In genomic region chr10:67284761-67285175, GRCm38 (mm10) we compare ENCODE assay signal across 7 mouse cellular contexts. TPM values are rescaled to one million over a fixed set of nuclear protein-coding genes. Genes with fewer than 3 reads are reported as not detected.
A peak's percentile ranks its signal among the peaks of the same experiment; 100 is the strongest.
DNase-seq lines count a peak whose midpoint lies in the region; ATAC-seq and TF ChIP-seq lines count a peak whose summit lies in the region.

No protein-coding gene starts in this region.

- peaks cover 6% of the 10 kb centered on the region; the same call in 1 of the 2 replicates for H3K4me1 ChIP-seq in lung, embryonic 14.5 days (ENCODE audit: insufficient read depth)
- H3K4me1 ChIP-seq in embryonic fibroblast, embryonic 13.5 days (ENCODE audit: control insufficient read depth, insufficient read depth, low read length): peaks cover 18% of the 10 kb centered on the region
- peaks cover 12% of the 10 kb centered on the region; the same call in 1 of the 2 replicates for H3K4me1 ChIP-seq in stomach, embryonic 14.5 days (ENCODE audit: control insufficient read depth, insufficient read depth, low read length)

- peak overlapping the region; percentile 79 for H3K27ac ChIP-seq in lung, embryonic 14.5 days (ENCODE audit: low read depth)
- peak overlapping the region; percentile 67 for H3K27ac ChIP-seq in embryonic fibroblast, embryonic 13.5 days (ENCODE audit: insufficient read depth, low read length)
- peak overlapping the region; percentile 46 for H3K27ac ChIP-seq in macrophage
- H3K27ac ChIP-seq in stomach, embryonic 14.5 days (ENCODE audit: low read length): peak overlapping the region; percentile 77; the same call in 1 of the 2 replicates

- H3K27me3 ChIP-seq in lung, embryonic 14.5 days (ENCODE audit: insufficient read depth, low read length): no peaks in the 10 kb centered on the region
- no peaks in the 10 kb centered on the region for H3K27me3 ChIP-seq in stomach, embryonic 14.5 days (ENCODE audit: control insufficient read depth, insufficient read depth, low read length)

- under 1% methylated on average over 29 of the region's 41 CpGs for WGBS in lung, embryonic 14.5 days
- 2% methylated on average over 25 of the region's 41 CpGs for WGBS in macrophage (ENCODE audit: missing documents)
- under 1% methylated on average over 34 of the region's 41 CpGs for WGBS in stomach, embryonic 14.5 days

- no peak for TF ChIP-seq POLR2A in embryonic fibroblast, embryonic 13.5 days (IDR thresholded peaks at IDR 0.05; ENCODE audit: low read depth, low read length)

- peaks cover 52% of the 10 kb centered on the region for H3K79me2 ChIP-seq in macrophage (ENCODE audit: inconsistent target)

- peak overlapping the region; percentile 91 for H3K4me3 ChIP-seq in lung, embryonic 14.5 days (ENCODE audit: low read depth, low read length)
- peak overlapping the region; percentile 76 for H3K4me3 ChIP-seq in embryonic fibroblast, embryonic 13.5 days (ENCODE audit: insufficient read depth, low read length)
- H3K4me3 ChIP-seq in macrophage (ENCODE audit: inconsistent target): peak overlapping the region; percentile 72
- peak overlapping the region; percentile 84 for H3K4me3 ChIP-seq in stomach, embryonic 14.5 days (ENCODE audit: low read depth, low read length)

- H3K4me2 ChIP-seq in lung, embryonic 14.5 days: peak overlapping the region; percentile 77
- H3K4me2 ChIP-seq in stomach, embryonic 14.5 days (replicated peaks; ENCODE audit: low read depth, low read length): peak overlapping the region; percentile 87

- peak overlapping the region; percentile 87 for H3K9ac ChIP-seq in lung, embryonic 14.5 days
- peak overlapping the region; percentile 89 for H3K9ac ChIP-seq in stomach, embryonic 14.5 days (replicated peaks; ENCODE audit: low read depth, low read length)

- no peak for TF ChIP-seq CTCF in lung, embryonic 14.5 days (IDR thresholded peaks at IDR 0.05; ENCODE audit: low read depth)
- no peak for TF ChIP-seq CTCF in embryonic fibroblast, embryonic 13.5 days (IDR thresholded peaks at IDR 0.05; ENCODE audit: borderline replicate concordance, insufficient read depth, low read length)

- peak; percentile 38 for DNase-seq in lung, embryonic 14.5 days
- no peak for DNase-seq in lung, postnatal 25 days (ENCODE audit: low spot score)
- peak; percentile 32 for DNase-seq in R1 (ENCODE audit: low read depth, low spot score)
- DNase-seq in induced T-regulatory cell, adult 2 months (ENCODE audit: low read depth): peak; percentile 71

- H3K36me3 ChIP-seq in lung, embryonic 14.5 days (ENCODE audit: insufficient read depth): no peaks in the 10 kb centered on the region
- no peaks in the 10 kb centered on the region for H3K36me3 ChIP-seq in macrophage (ENCODE audit: inconsistent target)
- H3K36me3 ChIP-seq in stomach, embryonic 14.5 days (ENCODE audit: control insufficient read depth, insufficient read depth, low read length): no peaks in the 10 kb centered on the region

- no peaks in the 10 kb centered on the region for H3K9me3 ChIP-seq in lung, embryonic 14.5 days (ENCODE audit: low read depth, low read length)
- H3K9me3 ChIP-seq in stomach, embryonic 14.5 days (ENCODE audit: control insufficient read depth, low read depth, low read length): no peaks in the 10 kb centered on the region

- ATAC-seq in lung, embryonic 14.5 days (ENCODE audit: insufficient read depth): peak; percentile 62; the same call in 1 of the 2 replicates
- ATAC-seq in stomach, embryonic 14.5 days (ENCODE audit: insufficient number of reproducible peaks, insufficient read depth, low FRiP score, low read depth): peak; percentile 66

RNA-seq across cellular contexts. Expression of gene Nrbf2, which starts 0.3 kb away (rescaled TPM):
- polyA plus RNA-seq in lung, embryonic 14.5 days (2014; fragmentation: Nextera tagmentation; extraction: Ambion mirVana): 34.8 and 37.0 TPM in 2 replicates
- polyA plus RNA-seq in embryonic fibroblast, embryonic 13.5 days (2011; ENCODE audit: insufficient read length, low read depth, missing spikeins): 27.6 and 31.3 TPM in 2 replicates
- total RNA-seq in macrophage (2018; cell fraction: chromatin; rRNA removed): 10 to 100 TPM; 17.6 to 48.9 (median 36.4) TPM
- 10 to 100 TPM; 31.6 to 52.0 (median 42.0) TPM for total RNA-seq in macrophage (2018; cell fraction: cytosol; rRNA removed)
- 10 to 100 TPM; 22.5 to 49.8 (median 33.2) TPM for total RNA-seq in macrophage (2018; cell fraction: nucleus; rRNA removed)
- 34.9 to 45.8 TPM (median 43.4 TPM) in 3 replicates for polyA plus RNA-seq in macrophage (2018)
- polyA plus RNA-seq in stomach, embryonic 14.5 days (2014; fragmentation: Nextera tagmentation; extraction: Ambion mirVana): 35.3 and 37.9 TPM in 2 replicates
